Mouse (Mus musculus): Measurements from ENCODE around the gene Ptpn1.

GRCm38 (mm10) chr2:167942926-167943633, 11.2 kb downstream of the Ptpn1 start:
- TF ChIP-seq POLR2A (IDR thresholded peaks at IDR 0.05; ENCODE audit: borderline replicate concordance, control insufficient read depth, low read depth, low read length) (no peak), CTCF (IDR thresholded peaks at IDR 0.05; ENCODE audit: control insufficient read depth, insufficient read depth, low read length) (no peak)

Measured in bone marrow, adult 2 months (tissue).